Mouse (Mus musculus) adrenal gland, postnatal 10 days (tissue): ENCODE results near the gene Epha3. TPM values are rescaled to one million over a fixed set of nuclear protein-coding genes. Genes with fewer than 3 reads are reported as not detected.

ENCODE experiments used
- DNase-seq: peaks from one replicate; pipeline ENCODE4 v3.0.0; 2021; ENCODE audit warnings: mixed read lengths
- total RNA-seq, 2 experiments: library from RNA; stranded (reverse); gene quantifications; 2 replicates each; pipeline ENCODE4 v1.2.3; 2021

Gene Epha3
- total RNA-seq, 2 experiments from 2014 or later = 5.0 to 5.2 TPM

DNA sequence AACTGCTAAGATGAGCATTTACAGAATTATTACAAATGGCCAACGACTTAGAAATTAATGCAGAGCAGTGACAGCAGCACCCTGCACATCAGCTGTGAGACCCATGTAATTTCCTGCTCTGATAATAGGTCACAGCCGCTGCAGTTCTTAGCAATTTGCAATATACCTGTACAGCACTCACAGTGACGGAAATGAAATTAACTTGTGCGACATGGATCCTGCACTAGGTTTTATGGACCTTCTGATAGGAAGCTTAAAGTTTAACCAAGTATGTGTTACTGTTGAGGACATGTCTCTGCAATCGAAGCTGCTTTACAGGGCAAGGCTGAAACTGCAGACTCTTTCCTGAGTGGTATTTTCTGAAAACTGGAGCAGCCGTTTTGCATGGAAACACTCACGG is 80.4 kb downstream of the Epha3 start:
- DNase-seq = no peak

- no peak for DNase-seq
These were observed 81.9 kb downstream of the Epha3 start for GRCm38 (mm10) chr16:63782101-63782500.

GRCm38 (mm10) chr16:63780151-63780550 is 83.8 kb downstream of the Epha3 start:
- DNase-seq = no peak

GRCm38 (mm10) chr16:63777811-63778210 is 86.2 kb downstream of the Epha3 start:
- DNase-seq = no peak

GRCm38 (mm10) chr16:63772566-63772965 is 91.4 kb downstream of the Epha3 start:
- DNase-seq = no peak

- DNase-seq = no peak
These were observed 96.4 kb downstream of the Epha3 start for GRCm38 (mm10) chr16:63767589-63767988.

GRCm38 (mm10) chr16:63761177-63761576 is 102.8 kb downstream of the Epha3 start:
- no peak for DNase-seq

- DNase-seq = no peak
These were observed 103.9 kb downstream of the Epha3 start for GRCm38 (mm10) chr16:63760112-63760511.

DNA sequence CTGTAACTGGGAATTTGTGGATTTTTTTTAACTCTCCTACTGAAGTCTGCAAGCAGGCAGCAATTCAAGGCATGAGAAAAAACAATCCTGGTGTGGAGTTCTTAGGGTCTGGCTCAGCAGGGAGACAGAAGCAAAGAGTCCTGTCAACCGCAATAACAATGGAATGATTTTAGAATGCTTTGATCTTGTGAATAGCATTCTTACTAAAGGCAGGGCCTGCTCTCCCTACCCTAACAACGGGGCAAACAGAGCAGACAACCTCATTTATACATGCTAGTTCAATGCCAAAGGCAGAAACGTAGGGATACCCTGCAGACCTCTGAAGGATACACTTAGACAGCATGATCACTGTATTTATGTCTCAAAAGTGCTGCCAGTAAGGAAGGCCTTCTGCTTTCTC is 110.9 kb downstream of the Epha3 start:
- no peak for DNase-seq

DNA sequence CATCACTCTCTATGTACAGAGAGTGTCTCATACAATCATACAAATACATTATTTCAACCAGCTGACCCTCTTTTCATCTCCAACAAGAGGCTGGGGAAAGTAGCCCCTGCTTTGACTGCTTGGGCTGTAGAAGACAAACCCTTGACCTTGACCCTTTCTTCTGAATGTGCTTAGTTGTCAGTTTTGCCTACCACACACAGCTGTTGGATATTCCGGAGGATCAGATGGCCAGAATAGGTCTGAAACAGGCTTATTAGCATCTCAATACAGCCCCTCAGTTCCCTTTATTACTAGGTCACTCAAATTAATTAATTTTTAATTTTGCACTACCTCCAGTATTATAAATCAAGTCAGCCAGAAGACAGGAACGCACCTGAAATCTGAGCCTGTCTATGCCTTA is 116.2 kb downstream of the Epha3 start:
- no peak for DNase-seq

GRCm38 (mm10) chr16:63745465-63745864 is 118.5 kb downstream of the Epha3 start:
- no peak for DNase-seq

- DNase-seq = no peak
These were observed 120.6 kb downstream of the Epha3 start for GRCm38 (mm10) chr16:63743208-63743854.

GRCm38 (mm10) chr16:63719235-63719634 is 144.7 kb downstream of the Epha3 start:
- no peak for DNase-seq

- no peak for DNase-seq
These were observed 146.7 kb downstream of the Epha3 start for GRCm38 (mm10) chr16:63717317-63717716.

DNA sequence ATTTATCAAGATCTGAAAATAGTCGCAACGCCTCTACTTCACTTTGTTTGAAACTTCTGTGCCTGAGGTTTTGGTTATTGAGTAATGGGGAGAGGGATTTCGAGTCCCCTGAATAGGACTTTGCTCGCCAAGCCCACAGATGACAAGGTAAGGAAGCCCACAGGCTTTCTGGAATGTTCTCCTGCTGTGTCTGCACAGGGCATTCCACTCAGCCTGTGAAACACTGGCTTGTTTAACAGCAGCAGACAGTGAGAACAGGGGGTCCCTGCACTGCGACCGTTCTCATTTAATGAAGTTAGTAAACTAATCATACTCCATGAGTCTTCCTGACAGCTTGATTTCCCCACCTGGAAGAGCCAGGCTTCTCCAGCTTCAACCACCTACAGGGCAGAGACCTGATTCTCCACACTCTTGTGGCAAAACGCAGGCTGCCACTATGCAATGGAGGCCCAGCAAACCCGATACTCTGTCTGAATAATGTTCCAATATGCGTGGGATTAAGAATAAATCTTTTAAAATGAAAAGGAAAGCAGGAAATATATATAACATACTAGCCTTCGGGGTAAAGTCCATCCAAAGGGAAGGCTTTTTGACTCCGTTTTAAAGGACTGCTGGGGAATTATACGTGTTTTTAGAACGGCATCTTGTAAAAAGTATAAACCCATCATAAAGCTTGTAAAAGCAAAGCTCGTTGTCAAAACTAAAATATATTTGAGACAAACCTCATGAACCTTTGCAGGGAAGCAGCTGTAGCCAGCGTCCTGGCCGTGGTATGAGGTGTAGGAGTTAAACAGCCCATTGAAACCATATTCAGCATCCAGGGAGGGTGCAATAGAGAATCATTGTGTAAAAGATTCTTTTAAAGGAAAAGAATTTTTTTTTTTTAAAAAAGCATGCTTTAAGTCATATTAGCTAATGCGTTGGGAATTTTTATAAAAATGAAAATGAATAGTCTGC is 156.8 kb downstream of the Epha3 start:
- no peak for DNase-seq

GRCm38 (mm10) chr16:63689371-63689770 is 174.6 kb downstream of the Epha3 start:
- no peak for DNase-seq

GRCm38 (mm10) chr16:63684211-63684610 is 179.8 kb downstream of the Epha3 start:
- DNase-seq = no peak

DNA sequence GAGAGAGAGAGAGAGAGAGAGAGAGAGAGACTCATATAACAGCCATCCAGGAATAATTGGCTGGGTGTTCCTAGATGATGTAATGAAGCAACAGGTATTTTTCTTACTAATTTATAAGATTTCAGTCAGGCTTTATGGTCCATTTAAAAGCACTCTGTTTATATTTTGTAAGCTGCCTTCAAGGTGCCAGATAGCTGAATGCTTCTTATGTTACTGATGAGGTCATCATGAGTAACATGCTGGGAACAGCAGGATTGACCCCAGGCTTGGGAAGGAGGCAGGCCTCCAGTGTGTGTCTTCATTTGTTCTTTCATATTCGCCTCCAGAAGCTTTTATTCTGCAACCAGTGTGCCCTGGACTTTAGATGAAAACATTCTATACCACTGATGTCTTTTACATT is 189.5 kb downstream of the Epha3 start:
- no peak for DNase-seq

GRCm38 (mm10) chr16:63673236-63673840 is 190.6 kb downstream of the Epha3 start:
- DNase-seq = no peak

DNA sequence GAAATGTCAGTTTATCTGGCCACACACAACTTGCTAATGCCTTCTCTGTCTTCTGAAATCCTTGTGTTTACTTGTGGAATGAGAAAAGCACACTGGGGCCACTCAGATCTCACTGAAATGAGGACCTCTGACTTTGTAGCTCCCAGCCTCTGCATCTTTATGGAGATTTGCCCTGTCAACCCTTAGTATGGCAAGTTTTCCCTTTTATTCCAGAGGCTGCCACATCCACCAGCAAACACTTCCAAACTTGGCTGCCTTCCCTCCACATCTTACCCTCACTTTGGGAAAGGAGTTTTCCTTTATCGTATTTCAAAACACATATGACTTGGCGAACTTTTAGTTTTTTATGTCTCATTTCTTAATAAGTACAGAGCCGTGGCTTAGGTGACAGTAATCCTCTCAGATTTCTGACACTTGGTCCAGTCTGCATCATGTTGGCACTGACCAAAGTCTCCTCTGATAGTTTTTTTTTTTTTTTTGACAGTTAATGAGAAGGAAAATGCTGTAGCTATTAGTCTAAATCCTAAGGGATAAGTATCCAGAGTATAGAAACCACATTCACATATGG is 198.0 kb downstream of the Epha3 start:
- DNase-seq = no peak

DNA sequence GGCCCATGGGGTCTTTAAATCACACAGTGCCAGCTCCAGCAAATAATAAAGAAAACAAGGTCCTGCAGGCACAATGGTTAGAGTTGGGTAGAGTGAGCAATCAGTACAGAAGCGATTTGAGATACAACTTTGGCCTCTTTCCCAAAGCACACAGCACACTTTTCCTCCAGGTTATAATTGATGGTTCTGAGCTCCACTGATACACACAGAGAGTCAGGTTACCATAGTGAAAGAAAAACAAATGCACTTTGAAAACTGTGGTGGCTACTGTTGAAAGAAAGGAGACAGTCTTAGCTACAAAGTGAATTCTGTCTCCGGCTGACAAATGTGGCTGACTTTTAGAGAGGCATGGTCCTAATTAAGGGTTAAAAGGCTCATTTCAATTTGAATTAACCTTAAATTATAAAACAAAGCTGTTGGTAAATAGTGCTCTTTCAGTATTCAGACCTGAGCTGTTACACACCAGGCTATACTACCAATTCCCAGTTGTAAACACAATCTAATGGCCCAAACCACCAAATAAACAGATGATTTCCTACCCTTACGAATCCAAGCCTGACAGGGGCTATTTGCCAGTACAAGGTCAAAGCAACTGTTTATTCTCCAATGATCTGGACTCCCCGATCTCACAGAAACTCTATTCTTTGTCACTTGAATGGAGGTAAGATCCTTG is 205.5 kb downstream of the Epha3 start:
- DNase-seq = no peak

- DNase-seq = no peak
These were observed 206.2 kb downstream of the Epha3 start for GRCm38 (mm10) chr16:63657743-63658142.
